ENCODE assay signal across 8 mouse cellular contexts in the genomic region with DNA sequence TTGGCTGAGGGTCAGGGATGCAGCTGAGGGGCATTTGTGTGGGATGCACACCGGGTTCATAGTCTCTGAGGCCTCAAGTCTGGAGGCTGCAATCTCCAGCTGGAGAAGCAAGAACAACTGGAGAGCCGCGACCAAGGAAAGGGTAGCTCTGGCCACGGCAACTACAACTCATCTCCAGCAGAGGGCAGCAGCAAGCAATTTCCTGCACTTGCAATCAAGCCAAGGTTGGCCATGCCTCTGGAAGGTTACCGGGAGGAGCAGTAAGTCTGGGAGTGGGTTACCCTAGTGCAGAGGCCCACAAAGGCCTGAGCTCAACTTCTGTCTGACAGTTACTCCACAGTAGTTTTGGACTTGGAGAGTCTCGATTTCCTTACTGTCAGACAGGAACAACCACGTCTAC.
DNase-seq lines count a peak whose midpoint lies in the region; ATAC-seq lines count a peak whose summit lies in the region.

No protein-coding gene starts in this region.

- intact Hi-C loops in heart, postnatal 14 days (cut with DNase I), result loop anchor here (2.0 kb wide), 1 partner anchor 91 kb away; no protein-coding TSS in a partner anchor

- DNase-seq in MEL-GATA-1-ER (ENCODE audit: extremely low read depth, low read depth), result peak; percentile 41
- peak; percentile 78 for DNase-seq in adrenal gland, postnatal 25 days
- DNase-seq in embryo, embryonic 11.5 days (ENCODE audit: low read depth, low spot score), result peak; percentile 62
- peak; percentile 69 to 86 for DNase-seq in heart, postnatal 14 days
- DNase-seq in layer of hippocampus, postnatal 25 days (ENCODE audit: extremely low spot score in 1 of 2, low spot score in 1 of 2), result peak; percentile 64 to 86
- peak; percentile 81 for DNase-seq in right cerebral cortex, postnatal 4 days

- ATAC-seq in megakaryocyte progenitor cell, adult 5-6 weeks (replicated peaks; ENCODE audit: poor library complexity), result peak; percentile 76
- ATAC-seq in inflammation-experienced regulatory T-cells, adult 6 months, result no peak
